ENCODE assay signal across 31 mouse cellular contexts in genomic region chr7:69645449-69645848, GRCm38 (mm10).
A peak's percentile ranks its signal among the peaks of the same experiment; 100 is the strongest.
DNase-seq lines count a peak whose midpoint lies in the region; ATAC-seq and TF ChIP-seq lines count a peak whose summit lies in the region.
"Had no signal": no experiment of that assay in that cellular context is flagged by ENCODE, and none has a peak within 500 bp of the region (broad histone marks: within the 10 kb centered on the region; RNA-seq: fewer than 3 reads in every experiment).

No protein-coding gene starts in this region.

- no peaks in the 10 kb centered on the region for H3K9me3 ChIP-seq in kidney, embryonic 15.5 days (replicated peaks)
- H3K9me3 ChIP-seq: embryonic facial prominence, embryonic 15.5 days; forebrain, embryonic 12.5 days; heart, embryonic 12.5 days; hindbrain, embryonic 15.5 days; intestine, embryonic 15.5 days; limb, embryonic 13.5 days; lung, embryonic 15.5 days had no signal

- TF ChIP-seq CTCF in brain, embryonic 14.5 days (IDR thresholded peaks at IDR 0.05; ENCODE audit: borderline replicate concordance, extremely low read depth, insufficient read depth, insufficient read length), result no peak

- H3K27ac ChIP-seq in kidney, embryonic 15.5 days, result no peak overlapping the region
- H3K27ac ChIP-seq: embryonic facial prominence, embryonic 15.5 days; forebrain, embryonic 12.5 days; heart, adult 2 months; hindbrain, embryonic 15.5 days; intestine, embryonic 15.5 days; layer of hippocampus, adult 2 months; left cerebral cortex, adult 2 months; limb, embryonic 13.5 days; lung, embryonic 15.5 days had no signal

- TF ChIP-seq POLR2A in brain, embryonic 14.5 days (IDR thresholded peaks at IDR 0.05; ENCODE audit: borderline replicate concordance, extremely low read depth, insufficient read depth, insufficient read length, poor library complexity, severe bottlenecking), result no peak

- no peak overlapping the region for H3K9ac ChIP-seq in kidney, embryonic 15.5 days
- H3K9ac ChIP-seq: embryonic facial prominence, embryonic 15.5 days; forebrain, embryonic 12.5 days; heart, embryonic 12.5 days; hindbrain, embryonic 15.5 days; intestine, embryonic 15.5 days; limb, embryonic 13.5 days; lung, embryonic 15.5 days had no signal

- 50% methylated on average over 6 of the region's 6 CpGs for WGBS in kidney, embryonic 15.5 days

- H3K27me3 ChIP-seq in kidney, embryonic 15.5 days, result no peaks in the 10 kb centered on the region
- H3K27me3 ChIP-seq: CH12.LX; embryonic facial prominence, embryonic 15.5 days; forebrain, embryonic 12.5 days; heart, embryonic 12.5 days; hindbrain, embryonic 15.5 days; intestine, embryonic 15.5 days; limb, embryonic 13.5 days; lung, embryonic 15.5 days had no signal

- DNase-seq in embryo, embryonic 10 days (ENCODE audit: low spot score), result peak; percentile 9
- no peak for DNase-seq in embryo, embryonic 11 days
- no peak for DNase-seq in kidney, adult 18-20 months
- DNase-seq in brain, embryonic 14.5 days (ENCODE audit: low read depth), result peak; percentile 45
- peak; percentile 20 for DNase-seq in kidney, postnatal 10 days
- no peak for DNase-seq in cerebellum, postnatal 14 days
- DNase-seq in ovary, postnatal 14 days (ENCODE audit: low spot score), result no peak
- DNase-seq: adrenal gland, adult 2 months; adrenal gland, postnatal 36 days; cerebellum, adult 2 months; cerebellum, postnatal 25 days; gastrocnemius, postnatal 36 days; heart, adult 2 months; right cerebral cortex, adult 18-20 months; spleen, adult 18-20 months; thymus, adult 18-20 months; thymus, postnatal 25 days had no signal

- H3K4me2 ChIP-seq in kidney, embryonic 15.5 days, result no peak overlapping the region
- H3K4me2 ChIP-seq: embryonic facial prominence, embryonic 15.5 days; forebrain, embryonic 12.5 days; heart, embryonic 12.5 days; hindbrain, embryonic 15.5 days; intestine, embryonic 15.5 days; limb, embryonic 13.5 days; liver, embryonic 11.5 days; lung, embryonic 15.5 days; midbrain, embryonic 11.5 days had no signal

- H3K4me3 ChIP-seq in kidney, embryonic 15.5 days (replicated peaks), result no peak overlapping the region
- H3K4me3 ChIP-seq: embryonic facial prominence, embryonic 15.5 days; forebrain, embryonic 12.5 days; heart, adult 2 months; heart, embryonic 12.5 days; hindbrain, embryonic 15.5 days; intestine, embryonic 15.5 days; layer of hippocampus, adult 2 months; left cerebral cortex, adult 2 months; limb, embryonic 13.5 days; lung, embryonic 15.5 days had no signal

- no peaks in the 10 kb centered on the region for H3K36me3 ChIP-seq in kidney, embryonic 15.5 days
- H3K36me3 ChIP-seq: embryonic facial prominence, embryonic 15.5 days; forebrain, embryonic 12.5 days; heart, embryonic 12.5 days; hindbrain, embryonic 15.5 days; intestine, embryonic 15.5 days; limb, embryonic 13.5 days; lung, embryonic 15.5 days had no signal

- peaks cover 7% of the 10 kb centered on the region; the same call in 1 of the 2 replicates for H3K4me1 ChIP-seq in kidney, embryonic 15.5 days
- H3K4me1 ChIP-seq: embryonic facial prominence, embryonic 15.5 days; heart, embryonic 12.5 days; hindbrain, embryonic 15.5 days; intestine, embryonic 15.5 days; limb, embryonic 13.5 days; lung, embryonic 15.5 days had no signal

- ATAC-seq in kidney, embryonic 15.5 days (replicated peaks; ENCODE audit: low FRiP score), result peak; percentile 86
- ATAC-seq: activated CD4-positive, CD25-positive, alpha-beta regulatory T cell, adult 4 months; intestine, embryonic 15.5 days had no signal

Comparison
In these comparisons a context has a peak if more than half of its experiments do, and no peak if none do; other contexts are left out.
1. DNase-seq: peak in embryo, embryonic 10 days (single experiment), brain, embryonic 14.5 days (single experiment) and kidney, postnatal 10 days (single experiment); none in embryo, embryonic 11 days (single experiment), kidney, adult 18-20 months (single experiment), cerebellum, postnatal 14 days (0 of 2) and ovary, postnatal 14 days (single experiment).